Mouse (Mus musculus): ENCODE measurements around the gene Slc44a5. TPM values are rescaled to one million over a fixed set of nuclear protein-coding genes. Genes with fewer than 3 reads are reported as not detected.

The Slc44a5 gene
- polyA plus RNA-seq, 1 experiment from 2014 or later = 3.4 TPM

GRCm38 (mm10) chr3:154300006-154300405 is 326.8 kb downstream of the Slc44a5 start:
- peaks cover 5% of the 10 kb centered on the region; the same call in 1 of the 2 replicates for H3K4me1 ChIP-seq (ENCODE audit: control insufficient read depth, insufficient read depth, low read length)
- WGBS = 91% methylated on average over 9 of the region's 9 CpGs
- ATAC-seq (ENCODE audit: low read depth) = no peak
- DNase-seq (ENCODE audit: low spot score) = no peak
- no peak overlapping the region for H3K9ac ChIP-seq (ENCODE audit: low read depth, low read length)
- H3K27ac ChIP-seq (replicated peaks; ENCODE audit: low read depth, low read length) = no peak overlapping the region
- H3K4me3 ChIP-seq (ENCODE audit: low read depth, low read length) = no peak overlapping the region
- no peak overlapping the region for H3K4me2 ChIP-seq (ENCODE audit: low read depth, low read length)
- no peaks in the 10 kb centered on the region for H3K9me3 ChIP-seq (ENCODE audit: control insufficient read depth, low read length)
- no peaks in the 10 kb centered on the region for H3K36me3 ChIP-seq (ENCODE audit: control insufficient read depth, insufficient read depth, low read length)
- no peaks in the 10 kb centered on the region for H3K27me3 ChIP-seq (replicated peaks; ENCODE audit: control insufficient read depth, insufficient read depth, low read length)

- no peak overlapping the region for H3K27ac ChIP-seq (replicated peaks; ENCODE audit: low read depth, low read length)
- ATAC-seq (ENCODE audit: low read depth) = no peak
- DNase-seq (ENCODE audit: low spot score) = no peak
- H3K27me3 ChIP-seq (replicated peaks; ENCODE audit: control insufficient read depth, insufficient read depth, low read length) = no peaks in the 10 kb centered on the region
- WGBS = 83% methylated on average over 4 of the region's 4 CpGs
- no peak overlapping the region for H3K4me3 ChIP-seq (ENCODE audit: low read depth, low read length)
- peaks cover 9% of the 10 kb centered on the region; the same call in 1 of the 2 replicates for H3K4me1 ChIP-seq (ENCODE audit: control insufficient read depth, insufficient read depth, low read length)
- no peak overlapping the region for H3K9ac ChIP-seq (ENCODE audit: low read depth, low read length)
- no peaks in the 10 kb centered on the region for H3K36me3 ChIP-seq (ENCODE audit: control insufficient read depth, insufficient read depth, low read length)
- no peak overlapping the region for H3K4me2 ChIP-seq (ENCODE audit: low read depth, low read length)
- H3K9me3 ChIP-seq (ENCODE audit: control insufficient read depth, low read length) = no peaks in the 10 kb centered on the region
These were observed 327.9 kb downstream of the Slc44a5 start for GRCm38 (mm10) chr3:154301102-154301501.

GRCm38 (mm10) chr3:154305163-154305884 is 332.1 kb downstream of the Slc44a5 start:
- DNase-seq (ENCODE audit: low spot score) = peak; percentile 53
- Histone ChIP-seq H3K9me3 (ENCODE audit: control insufficient read depth, low read length) (no peaks in the 10 kb centered on the region), H3K4me1 (ENCODE audit: control insufficient read depth, insufficient read depth, low read length) (peaks cover 9% of the 10 kb centered on the region; the same call in 1 of the 2 replicates), H3K9ac (ENCODE audit: low read depth, low read length) (no peak overlapping the region), H3K4me2 (ENCODE audit: low read depth, low read length) (peak overlapping the region; percentile 11; the same call in 1 of the 2 replicates), H3K36me3 (ENCODE audit: control insufficient read depth, insufficient read depth, low read length) (0 out of 2 replicates have a peak, but pooled peaks cover 5% of the 10 kb centered on the region), H3K27me3 (replicated peaks; ENCODE audit: control insufficient read depth, insufficient read depth, low read length) (no peaks in the 10 kb centered on the region), H3K4me3 (ENCODE audit: low read depth, low read length) (no peak overlapping the region), H3K27ac (replicated peaks; ENCODE audit: low read depth, low read length) (0 out of 2 replicates have a peak overlapping the region, but pooled peaks have one; percentile 25)
- peak; percentile 45; the same call in 1 of the 2 replicates for ATAC-seq (ENCODE audit: low read depth)
- WGBS = 46% methylated on average over 16 of the region's 16 CpGs

GRCm38 (mm10) chr3:154317651-154318248 is 344.5 kb downstream of the Slc44a5 start:
- ATAC-seq (ENCODE audit: low read depth) (no peak), DNase-seq (ENCODE audit: low spot score) (no peak)
- Histone ChIP-seq H3K36me3 (ENCODE audit: control insufficient read depth, insufficient read depth, low read length) (0 out of 2 replicates have a peak, but pooled peaks cover 3% of the 10 kb centered on the region), H3K4me1 (ENCODE audit: control insufficient read depth, insufficient read depth, low read length) (no peaks in the 10 kb centered on the region; the same call in 1 of the 2 replicates), H3K27ac (replicated peaks; ENCODE audit: low read depth, low read length) (no peak overlapping the region), H3K4me2 (ENCODE audit: low read depth, low read length) (no peak overlapping the region), H3K9me3 (ENCODE audit: control insufficient read depth, low read length) (no peaks in the 10 kb centered on the region), H3K9ac (ENCODE audit: low read depth, low read length) (no peak overlapping the region), H3K27me3 (replicated peaks; ENCODE audit: control insufficient read depth, insufficient read depth, low read length) (0 out of 2 replicates have a peak, but pooled peaks cover 9% of the 10 kb centered on the region), H3K4me3 (ENCODE audit: low read depth, low read length) (no peak overlapping the region)
- whole genome bisulfite sequencing = 27% methylated on average over 5 of the region's 5 CpGs

Other genes starting within 250 kb of the Slc44a5 start
- 30.6 and 44.1 TPM in 2 replicates for gene St6galnac3, start 248.3 kb upstream of the Slc44a5 start, polyA plus RNA-seq (2014; fragmentation: Nextera tagmentation; extraction: Ambion mirVana)
- 0.63 and 1.0 TPM in 2 replicates for gene Asb17, start 129.2 kb upstream of the Slc44a5 start, polyA plus RNA-seq (2014; fragmentation: Nextera tagmentation; extraction: Ambion mirVana)
- 0.06 TPM in 1 of 2 replicates, not detected in the other for gene Msh4, start 67.3 kb upstream of the Slc44a5 start, polyA plus RNA-seq (2014; fragmentation: Nextera tagmentation; extraction: Ambion mirVana)
- 54.0 and 56.2 TPM in 2 replicates for gene Rabggtb, start 60.4 kb upstream of the Slc44a5 start, polyA plus RNA-seq (2014; fragmentation: Nextera tagmentation; extraction: Ambion mirVana)
- gene Acadm, start 28.8 kb upstream of the Slc44a5 start, polyA plus RNA-seq (2014; fragmentation: Nextera tagmentation; extraction: Ambion mirVana) = 79.4 and 81.1 TPM in 2 replicates